Mouse (Mus musculus) hindbrain, embryonic 11.5 days (tissue): Measurements from ENCODE around the gene Nog. TPM values are rescaled to one million over a fixed set of nuclear protein-coding genes. Genes with fewer than 3 reads are reported as not detected.

Experiments
- ATAC-seq: fragments of 200-750 bp; cut with Nextera tagmentation; 2 replicates; pipeline ENCODE4 v1.8.0; 2017; ENCODE audit warnings: mild to moderate bottlenecking, moderate TSS enrichment, moderate library complexity; ENCODE audit not compliant: low FRiP score
- DNase-seq: peaks from one replicate; pipeline ENCODE4 v3.0.0-alpha.2; 2015; ENCODE audit warnings: low spot score
- H3K27ac ChIP-seq: fragments of 300-500 bp; sonication (generic); 2 replicates; pipeline ENCODE4 v1.5.1; 2014; ENCODE audit warnings: mild to moderate bottlenecking, low read depth, low read length
- H3K27me3 ChIP-seq: fragments of 300-500 bp; sonication (generic); 2 replicates; pipeline ENCODE4 v1.6.1; 2014; ENCODE audit warnings: mild to moderate bottlenecking, low read length, moderate library complexity, mixed read lengths; ENCODE audit not compliant: control insufficient read depth, insufficient read depth
- H3K36me3 ChIP-seq: fragments of 300-500 bp; sonication (generic); 2 replicates; pipeline ENCODE4 v1.6.1; 2014; ENCODE audit warnings: mild to moderate bottlenecking, low read length, moderate library complexity, mixed read lengths; ENCODE audit not compliant: control insufficient read depth, insufficient read depth
- H3K4me1 ChIP-seq: fragments of 300-500 bp; sonication (generic); replicated peaks from 2 replicates; pipeline ENCODE4 v1.6.1; 2014; ENCODE audit warnings: low read length, mixed read lengths; ENCODE audit not compliant: control insufficient read depth, insufficient read depth
- H3K4me2 ChIP-seq: fragments of 300-500 bp; sonication (generic); replicated peaks from 2 replicates; pipeline ENCODE4 v1.6.1; 2014; ENCODE audit warnings: mild to moderate bottlenecking, low read depth, low read length
- H3K4me3 ChIP-seq: fragments of 300-500 bp; sonication (generic); 2 replicates; pipeline ENCODE4 v1.5.1; 2014; ENCODE audit warnings: low read depth, low read length
- H3K9ac ChIP-seq: fragments of 300-500 bp; sonication (generic); 2 replicates; pipeline ENCODE4 v1.6.1; 2014; ENCODE audit warnings: low read depth, low read length
- H3K9me3 ChIP-seq: fragments of 300-500 bp; sonication (generic); 2 replicates; pipeline ENCODE4 v1.6.1; 2016; ENCODE audit warnings: low read length; ENCODE audit not compliant: control insufficient read depth
- WGBS: fragments of 180-500 bp; shearing (Covaris S2); extraction: QIAGEN DNeasy Blood & Tissue Kit; methylation state at CpG from one replicate; pipeline ENCODE4 v1.1.7; 2014; 5-methylcytosine and 5-hydroxymethylcytosine counted together
- polyA plus RNA-seq: library from polyadenylated mRNA; unstranded; fragments of >200 nt; fragmentation: Nextera tagmentation; extraction: Ambion mirVana; gene quantifications from 2 replicates; pipeline ENCODE4 v1.2.1, GENCODE M21; 2014

The Nog gene
- polyA plus RNA-seq, 1 experiment from 2014 or later = 4.9 TPM

DNA sequence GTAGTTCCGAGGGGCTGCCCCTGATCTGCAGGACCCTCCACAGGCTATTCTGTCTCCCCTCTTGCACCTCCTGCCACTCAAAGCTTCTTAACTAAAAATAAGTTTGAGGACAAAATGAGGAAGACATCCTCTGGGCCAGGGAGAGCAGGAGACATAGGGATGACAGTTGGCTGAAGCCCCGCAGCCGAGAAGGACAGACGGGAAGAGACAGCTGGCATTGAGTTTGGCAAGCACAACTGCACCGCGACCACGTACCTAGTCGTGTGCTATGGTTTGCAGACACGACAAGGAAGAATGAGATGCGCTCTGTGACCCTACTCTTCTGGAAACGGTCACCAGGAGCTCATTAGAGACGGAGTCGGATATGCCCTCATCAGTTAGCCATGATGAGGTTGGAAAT is 48.2 kb downstream of the Nog start:
- ATAC-seq (no peak), DNase-seq (no peak)
- Histone ChIP-seq H3K4me1 (no peaks in the 10 kb centered on the region), H3K27me3 (no peaks in the 10 kb centered on the region), H3K9me3 (no peaks in the 10 kb centered on the region), H3K36me3 (no peaks in the 10 kb centered on the region), H3K27ac (no peak overlapping the region), H3K9ac (no peak overlapping the region), H3K4me3 (no peak overlapping the region), H3K4me2 (no peak overlapping the region)
- WGBS = 85% methylated on average over 13 of the region's 13 CpGs

Other genes with a start within 250 kb of the Nog start
- 4.1 and 5.2 TPM in 2 replicates for gene Dgke, start 235.5 kb downstream of the Nog start, polyA plus RNA-seq
- not detected in 2 replicates for gene Gm525, start 228.5 kb downstream of the Nog start, polyA plus RNA-seq